Mouse (Mus musculus) CD4-positive, CD25-positive, alpha-beta regulatory T cell, adult 4 months (primary cell): ENCODE data around the gene Irak1. TPM values are rescaled to one million over a fixed set of nuclear protein-coding genes. Genes with fewer than 3 reads are reported as not detected.

Experiments used
- ATAC-seq: one replicate; pipeline ENCODE4 v1.8.0; 2017
- polyA plus RNA-seq, 2 experiments: library from polyadenylated mRNA; unstranded; fragments of 100-300 nt; shearing (Covaris generic); gene quantifications; one replicate each; pipeline ENCODE4 v1.2.1; 2017

The Irak1 gene
- 10 to 100 TPM; 19.8 to 23.1 TPM for polyA plus RNA-seq

DNA sequence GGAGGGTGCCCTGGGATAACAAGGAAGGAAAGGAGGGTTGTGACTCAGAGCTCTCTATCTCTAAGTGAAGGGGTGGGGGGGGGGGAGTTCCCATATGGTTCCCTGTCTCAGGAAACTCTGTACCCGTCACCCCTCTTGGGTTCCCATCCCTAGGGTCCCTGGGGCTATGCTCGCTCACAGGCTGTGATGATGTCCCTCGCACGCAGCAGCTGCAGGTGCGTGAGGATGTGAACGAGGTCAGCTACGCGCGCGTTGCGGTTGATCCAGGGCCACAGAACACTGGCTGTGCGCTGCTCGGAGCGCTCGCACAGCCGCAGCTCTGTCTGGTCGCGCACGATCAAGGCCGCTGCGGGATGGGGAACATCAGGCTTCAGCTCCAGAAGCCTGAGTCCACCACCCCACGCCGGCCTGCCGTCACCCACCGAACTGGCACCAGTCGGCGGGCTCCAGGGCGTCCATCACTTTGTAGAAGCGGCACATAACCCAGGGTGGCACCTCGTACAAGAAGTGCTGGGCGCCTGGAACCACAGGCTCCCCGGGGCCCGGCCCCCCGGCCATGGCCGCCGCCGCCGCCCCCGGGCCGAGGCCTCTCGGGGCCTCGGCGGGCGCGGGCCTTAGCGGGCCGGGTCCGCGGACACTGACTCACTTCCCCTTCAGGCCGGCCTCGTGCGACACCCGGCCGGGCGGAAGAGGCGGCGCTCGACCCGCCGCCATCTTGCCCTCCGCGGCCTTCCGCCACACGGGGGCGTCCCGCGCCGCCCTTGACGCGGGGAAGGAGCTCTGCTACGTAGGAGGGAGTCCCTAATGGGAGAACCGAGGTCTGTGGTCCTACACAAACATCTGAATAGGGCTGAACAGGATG is at the start of gene Irak1:
Gene Irak1, minus strand, starts transcription at position 731 of the 862 bp plus-strand sequence.
- peak; percentile 87 for ATAC-seq

DNA sequence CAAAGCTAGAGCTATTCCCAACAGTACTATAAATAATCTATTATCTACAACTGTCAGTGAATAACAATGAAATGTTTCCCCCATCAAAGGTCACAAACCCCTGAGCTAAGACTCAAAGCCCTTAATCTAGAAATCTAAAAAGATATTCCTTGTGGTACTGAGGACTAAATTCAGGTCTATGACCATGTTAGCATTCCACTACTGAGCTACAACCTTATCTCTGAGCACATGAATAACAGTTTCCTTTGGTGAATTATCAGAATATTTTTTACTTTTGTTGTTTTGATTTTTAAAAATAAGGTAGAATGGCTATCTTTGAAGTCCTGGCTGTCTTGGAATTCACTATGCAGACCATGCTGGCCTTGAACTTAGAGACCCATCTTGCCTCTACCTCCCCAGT is 47.1 kb upstream of the Irak1 start:
- ATAC-seq, result no peak

DNA sequence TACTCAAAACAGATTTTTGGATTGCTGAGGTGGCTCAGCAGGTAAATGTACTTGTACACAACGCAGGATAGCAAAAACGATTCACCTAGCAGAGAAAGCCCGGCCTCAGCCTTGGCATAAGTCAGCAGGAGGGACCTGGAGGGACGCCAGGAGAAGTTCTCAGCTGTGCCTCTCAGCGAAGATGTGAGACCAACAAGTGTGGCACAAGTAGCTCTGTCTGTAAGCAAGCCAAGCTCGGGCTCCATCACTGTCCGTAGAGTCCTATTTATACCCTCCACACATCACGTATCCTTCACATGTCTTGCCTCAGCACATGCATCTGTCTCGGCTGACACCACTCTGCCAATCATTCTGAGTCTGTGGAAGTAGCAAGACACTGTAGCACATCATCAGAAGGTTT is 44.2 kb upstream of the Irak1 start:
- no peak for ATAC-seq

DNA sequence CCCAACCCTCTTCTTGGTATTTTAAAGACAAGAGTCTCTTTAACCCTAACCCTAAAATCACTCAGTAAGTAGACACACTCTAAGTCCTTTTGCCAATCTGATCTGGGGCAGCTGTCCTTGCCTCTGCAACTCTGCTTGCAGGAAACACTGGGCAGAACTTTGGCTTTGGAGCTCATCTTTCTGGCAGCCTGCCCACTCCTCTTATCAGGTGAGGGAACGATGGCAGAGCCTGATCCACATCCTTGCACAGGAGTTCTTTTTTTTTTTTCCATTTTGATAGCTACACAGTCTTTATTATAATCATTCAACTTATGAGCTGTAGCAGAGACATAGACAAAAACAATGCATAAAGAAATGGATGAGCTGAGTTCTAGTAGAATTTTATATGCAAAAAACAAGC is 21.4 kb upstream of the Irak1 start:
- ATAC-seq, result no peak

DNA sequence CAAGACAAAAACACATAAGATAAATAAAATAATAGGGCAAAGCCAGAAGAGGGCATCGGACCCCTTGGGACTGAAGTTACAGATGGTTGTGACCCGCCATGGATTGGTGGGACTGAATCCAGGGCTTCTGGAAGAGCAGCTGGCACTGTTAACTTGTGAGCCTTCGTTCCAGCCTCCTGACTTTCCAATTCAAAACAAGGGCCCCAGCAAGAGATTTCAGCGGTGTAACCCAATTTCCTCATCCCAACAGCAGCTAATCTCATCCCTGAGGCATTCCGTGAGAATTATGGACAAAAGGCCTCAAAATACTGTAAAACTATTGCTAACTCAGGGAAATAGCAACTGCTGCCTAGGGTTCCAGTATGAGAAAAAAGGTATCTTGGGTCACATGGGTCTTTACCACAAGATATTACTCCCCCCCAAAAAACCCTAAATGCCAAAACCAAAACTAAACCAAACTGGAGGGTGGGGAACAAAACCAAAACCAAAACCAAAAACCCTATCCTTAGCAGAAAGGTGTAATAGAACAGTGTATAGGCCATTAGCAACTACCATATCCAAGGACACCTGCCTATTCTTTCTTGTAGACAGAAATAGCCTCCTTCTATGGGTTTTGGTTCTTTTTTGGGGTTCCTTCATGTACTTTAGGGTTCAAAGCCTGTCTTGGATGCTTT is 14.1 kb upstream of the Irak1 start:
- ATAC-seq, result peak; percentile 51

DNA sequence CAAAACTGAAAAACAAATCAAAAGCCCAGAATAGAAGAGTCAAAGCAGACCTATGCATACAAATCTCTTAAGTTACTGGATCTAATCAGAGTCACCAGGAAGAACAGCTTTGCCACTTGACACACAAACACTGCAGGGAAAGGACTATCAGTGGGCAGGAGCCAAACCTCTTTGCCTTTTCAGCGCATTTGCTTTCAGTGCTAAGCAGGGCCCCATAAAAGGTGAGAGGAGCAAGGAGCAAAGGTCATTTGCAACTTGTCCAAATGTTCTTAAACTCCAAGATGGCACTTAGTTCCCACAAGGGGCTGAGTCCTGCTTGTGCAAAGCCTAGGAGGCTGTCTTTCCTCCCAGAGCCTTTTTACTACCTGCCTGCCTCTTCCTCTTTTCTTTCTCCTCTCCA is 6.3 kb upstream of the Irak1 start:
- no peak for ATAC-seq

DNA sequence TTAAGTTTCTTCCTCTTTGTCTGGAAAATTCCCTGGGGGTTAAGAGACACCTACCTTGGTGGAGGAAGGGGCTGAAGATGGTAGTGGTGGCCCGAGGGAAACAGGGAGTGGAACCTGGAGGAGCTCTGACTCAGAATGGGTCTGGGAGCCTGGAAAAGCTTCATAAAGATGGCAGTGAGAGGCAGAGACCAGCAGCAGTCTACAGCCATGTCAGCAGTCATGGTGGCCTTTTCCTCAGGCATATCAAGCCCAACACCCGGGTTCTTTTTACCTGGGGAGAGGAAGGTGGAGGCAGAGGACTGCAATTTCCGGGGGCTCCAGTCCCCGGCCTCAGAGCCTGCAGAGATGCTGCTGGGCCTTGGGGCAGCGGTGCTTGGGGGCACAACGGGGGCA is 927 bp downstream of the Irak1 start:
- no peak for ATAC-seq

DNA sequence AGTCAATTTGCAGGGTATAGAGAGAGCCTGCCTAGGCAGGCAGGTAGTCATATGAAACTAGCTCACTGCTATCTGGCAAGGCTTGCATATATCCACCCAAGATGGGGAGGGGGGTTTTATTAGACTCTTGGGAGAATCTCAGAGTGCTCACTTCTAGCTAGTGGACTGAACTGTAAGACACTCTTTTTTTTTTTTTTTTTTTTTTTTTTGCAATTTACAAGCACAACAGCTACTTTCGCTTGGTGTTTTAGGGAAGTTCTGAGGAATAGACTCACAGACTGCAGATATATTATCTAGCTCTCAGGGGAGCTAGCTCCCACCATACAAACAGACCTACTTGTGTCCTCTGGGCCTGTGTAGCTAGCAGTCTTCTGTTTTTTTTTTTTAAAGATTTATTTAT is 9.1 kb downstream of the Irak1 start:
- no peak for ATAC-seq

DNA sequence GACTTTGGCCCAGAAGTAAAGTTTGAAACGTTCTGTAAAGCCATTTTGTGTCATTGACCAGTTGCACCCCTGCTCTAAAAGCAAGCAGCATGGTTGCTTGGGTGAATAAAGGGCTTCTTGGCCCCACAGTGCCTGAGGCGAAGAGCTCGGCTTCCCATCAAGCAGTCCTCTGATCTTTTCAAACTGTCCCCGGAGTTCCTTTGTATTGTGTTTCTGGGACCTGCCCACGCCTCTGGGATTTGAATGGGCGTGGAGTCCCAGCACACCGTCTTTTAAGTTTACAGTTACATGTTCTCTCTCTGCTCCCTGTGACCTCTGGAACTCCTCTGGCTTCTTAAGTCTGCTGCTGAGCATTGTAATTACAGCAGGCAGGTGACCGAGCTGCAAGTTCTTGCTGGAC is 15.7 kb downstream of the Irak1 start:
- no peak for ATAC-seq

DNA sequence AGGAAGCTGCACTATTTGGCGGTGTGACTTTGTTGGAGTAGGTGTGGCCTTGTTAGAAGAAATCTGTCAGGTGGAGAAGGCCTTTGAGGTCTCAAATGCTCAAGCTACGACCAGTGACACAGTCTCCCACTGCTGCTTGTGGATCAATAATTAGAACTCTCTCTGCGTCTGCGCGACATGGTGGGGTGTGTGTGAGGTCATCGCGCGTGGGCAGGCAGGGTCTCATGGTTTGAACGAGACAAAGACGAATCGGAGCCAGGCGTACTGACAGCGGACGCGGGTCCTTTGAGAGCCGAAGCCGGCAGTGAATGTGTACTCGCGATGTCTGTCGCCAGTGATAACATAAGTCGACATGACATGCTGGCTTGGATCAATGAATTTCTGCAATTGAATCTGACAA is 17.3 kb downstream of the Irak1 start:
- ATAC-seq, result no peak

DNA sequence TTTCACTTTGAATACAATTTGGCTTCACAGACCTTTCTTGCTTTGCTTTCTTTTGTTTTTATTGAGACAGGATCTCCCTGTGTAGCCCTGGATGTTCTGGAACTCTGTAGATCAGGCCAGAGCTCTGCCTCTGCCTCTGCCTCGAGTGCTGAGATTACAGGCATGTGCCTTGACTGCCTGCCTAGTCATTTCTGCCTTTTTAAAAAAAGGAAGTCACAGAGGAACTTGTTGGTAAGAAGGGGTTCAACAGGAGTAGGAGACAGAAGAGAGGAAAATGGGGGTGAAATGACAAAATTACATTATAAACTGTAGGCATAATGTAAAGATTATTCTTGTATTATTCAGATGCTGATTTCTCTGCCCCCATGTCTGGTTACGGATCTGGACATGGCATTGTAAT is 20.1 kb downstream of the Irak1 start:
- ATAC-seq, result no peak

DNA sequence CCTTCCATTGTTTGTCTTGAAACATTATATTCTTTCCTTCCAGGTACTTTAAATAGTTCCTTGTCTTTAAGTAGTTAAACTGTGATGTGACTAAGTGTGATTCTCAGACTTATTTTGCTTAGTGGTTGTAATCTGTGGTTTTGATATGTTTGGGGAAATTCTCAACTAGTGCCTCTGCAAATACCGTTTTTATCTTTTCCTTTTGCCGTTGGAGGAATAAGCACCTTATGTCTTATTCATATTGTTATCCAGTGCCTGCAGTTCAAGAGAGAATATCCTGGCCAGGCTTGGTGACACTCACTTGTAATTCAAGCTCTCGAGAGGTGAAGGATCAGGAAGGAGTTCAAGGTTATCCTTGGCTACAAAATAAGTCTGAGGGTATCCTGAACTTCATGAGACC is 22.7 kb downstream of the Irak1 start:
- ATAC-seq, result no peak

DNA sequence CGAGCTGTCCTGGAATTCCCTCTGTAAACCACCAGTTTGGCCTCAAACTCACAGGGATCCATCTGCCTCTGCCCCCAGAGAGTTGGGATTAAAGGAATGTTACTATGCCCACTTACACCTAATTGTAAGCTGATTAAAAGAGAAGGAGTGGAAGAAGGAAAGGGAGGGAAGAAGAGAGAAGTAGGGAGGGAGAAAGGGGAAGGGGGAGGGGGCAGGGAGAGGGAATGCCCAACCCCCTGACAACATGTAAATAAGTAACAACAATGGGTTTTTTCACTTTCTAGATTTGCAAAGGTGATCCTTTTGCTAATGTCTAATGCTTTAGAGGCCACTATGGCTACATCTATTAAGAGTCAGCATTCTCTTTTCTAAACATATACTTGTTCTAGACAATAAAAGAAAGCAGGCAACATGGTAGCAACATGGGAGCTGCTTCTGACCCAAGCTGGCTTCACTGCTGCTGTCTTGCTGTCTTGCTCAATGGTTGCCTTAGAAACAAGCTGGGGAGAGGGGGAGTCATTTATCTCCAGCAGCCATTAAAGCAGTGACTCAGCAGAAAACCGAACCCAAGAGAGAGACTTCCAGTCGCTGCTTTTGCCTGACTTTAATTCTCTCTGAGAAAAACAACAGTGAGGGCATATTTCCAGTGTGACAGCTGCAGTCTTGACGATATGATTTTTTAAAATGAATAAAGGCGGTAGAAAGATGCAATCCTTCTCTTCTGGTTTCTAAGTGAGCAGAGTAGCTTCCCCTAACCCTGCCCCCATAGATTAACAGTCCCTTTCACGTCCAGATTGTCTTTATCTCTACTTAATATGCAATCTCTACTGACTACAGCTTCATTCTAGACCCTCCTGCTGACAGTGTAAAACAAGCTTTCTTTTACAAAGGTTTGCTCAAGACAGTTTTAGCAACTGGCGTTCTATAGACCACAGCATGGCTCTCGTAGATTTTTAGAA is 24.5 kb downstream of the Irak1 start:
- no peak for ATAC-seq

DNA sequence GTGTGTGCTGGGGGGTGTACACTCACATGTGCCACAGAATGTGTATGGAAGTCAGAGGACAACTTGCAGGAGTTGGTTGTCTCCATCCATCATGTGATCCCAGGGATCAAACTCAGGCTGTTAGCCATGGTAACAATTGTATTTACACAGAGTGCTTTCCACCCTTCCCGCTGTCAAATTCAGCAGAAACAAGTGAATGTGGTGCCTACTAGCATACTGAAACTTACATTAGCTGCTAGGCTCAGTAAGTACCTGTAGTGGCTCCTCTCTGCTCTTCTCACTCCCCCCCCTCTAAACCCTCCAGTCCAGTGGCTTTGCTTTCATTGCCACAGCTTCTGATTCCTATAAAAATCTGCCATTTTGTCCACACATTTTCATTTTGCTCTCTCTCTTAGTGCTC is 45.9 kb downstream of the Irak1 start:
- no peak for ATAC-seq

DNA sequence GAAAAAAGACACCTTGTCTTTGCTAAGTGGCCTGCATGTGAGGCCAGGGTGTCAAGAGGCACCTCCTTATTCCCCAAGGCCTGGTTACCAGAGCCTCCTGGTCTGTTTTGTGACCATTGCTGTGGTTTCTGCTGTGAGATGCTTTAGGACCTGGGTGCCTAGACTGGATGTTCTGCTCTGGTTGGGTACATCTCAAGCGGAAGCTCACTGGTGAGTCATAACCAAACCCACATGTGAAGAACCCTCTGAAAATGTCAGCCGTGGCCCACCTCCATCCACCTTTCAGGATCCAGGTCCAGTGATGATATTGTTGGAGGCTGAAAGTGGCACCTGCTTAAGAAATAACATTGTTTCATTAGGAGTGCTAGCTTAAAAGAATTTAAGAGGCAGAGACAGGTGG is 47.4 kb downstream of the Irak1 start:
- peak; percentile 49 for ATAC-seq

DNA sequence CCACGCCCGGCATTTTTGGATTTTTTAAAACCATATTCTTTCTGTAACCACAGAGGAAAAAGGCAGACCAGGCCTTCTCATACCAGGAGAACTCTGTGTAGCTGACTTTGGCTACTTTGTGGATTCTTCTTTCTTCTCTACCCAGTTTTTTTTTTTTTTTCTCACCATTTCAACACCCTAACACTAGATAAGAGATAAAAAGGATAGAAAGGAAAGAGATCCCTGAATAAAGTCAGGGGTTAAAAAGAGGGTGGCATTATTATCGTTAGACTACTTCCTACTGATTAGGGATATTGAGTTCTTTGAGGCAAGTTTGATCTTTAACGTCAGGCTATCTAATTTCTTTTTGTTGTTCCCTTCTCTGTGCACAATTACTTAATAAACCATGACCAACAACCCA is 50.9 kb downstream of the Irak1 start:
- no peak for ATAC-seq

DNA sequence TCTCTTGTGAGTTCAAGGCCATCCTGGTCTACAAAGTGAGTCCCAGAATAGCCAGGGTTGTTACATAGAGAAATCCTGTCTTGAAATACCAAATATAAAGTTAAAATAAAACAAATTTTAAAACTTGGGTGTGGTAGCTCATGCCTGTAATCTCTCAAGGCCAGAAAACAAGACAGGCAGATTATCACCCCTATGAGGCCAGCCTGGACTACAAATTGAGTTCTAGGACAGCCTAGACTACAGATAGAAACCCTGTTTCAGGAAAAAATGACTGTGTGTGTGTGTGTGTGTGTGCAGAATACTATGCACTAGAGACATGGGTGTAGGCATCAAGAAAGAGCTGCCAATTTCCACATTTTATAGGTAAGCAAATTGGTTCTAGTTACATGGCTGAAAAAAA is 52.9 kb downstream of the Irak1 start:
- no peak for ATAC-seq

DNA sequence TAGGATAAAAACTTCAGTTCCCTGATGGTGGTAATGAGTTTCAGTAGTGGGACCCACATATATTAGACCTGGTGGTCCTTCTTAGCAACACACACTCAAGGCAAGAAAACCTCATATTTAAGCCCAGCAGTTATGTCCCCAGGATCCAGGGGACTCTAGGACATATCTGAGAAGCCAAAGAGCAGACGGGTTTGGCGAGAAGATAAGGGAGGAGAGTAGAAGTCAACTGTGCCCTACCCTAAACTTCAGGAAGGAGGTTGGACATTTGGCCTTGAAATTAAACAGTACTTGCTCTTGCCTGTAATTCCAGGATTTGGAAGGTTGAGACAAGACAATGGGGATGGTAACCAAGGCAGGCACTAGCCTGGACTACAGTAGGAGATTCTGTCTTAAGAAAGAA is 54.0 kb downstream of the Irak1 start:
- no peak for ATAC-seq

DNA sequence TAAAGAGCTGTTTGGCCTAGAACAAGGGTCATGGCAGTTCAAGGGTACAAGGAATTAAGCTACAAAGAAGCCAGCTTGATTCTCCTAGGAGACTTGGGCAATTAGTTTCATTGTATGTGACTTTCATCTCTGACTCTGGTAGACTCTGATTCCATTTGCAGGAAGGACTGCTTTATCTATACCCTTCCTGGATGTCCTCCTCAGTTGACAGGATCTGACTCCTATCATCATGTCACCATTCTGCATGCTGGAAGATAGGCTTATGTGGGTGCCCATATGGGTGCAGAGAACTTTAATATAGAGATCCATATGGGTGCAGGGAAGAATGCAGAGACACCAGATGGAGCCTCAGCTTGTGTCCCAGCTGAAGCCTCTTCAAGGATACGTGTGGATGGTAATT is 54.6 kb downstream of the Irak1 start:
- no peak for ATAC-seq

DNA sequence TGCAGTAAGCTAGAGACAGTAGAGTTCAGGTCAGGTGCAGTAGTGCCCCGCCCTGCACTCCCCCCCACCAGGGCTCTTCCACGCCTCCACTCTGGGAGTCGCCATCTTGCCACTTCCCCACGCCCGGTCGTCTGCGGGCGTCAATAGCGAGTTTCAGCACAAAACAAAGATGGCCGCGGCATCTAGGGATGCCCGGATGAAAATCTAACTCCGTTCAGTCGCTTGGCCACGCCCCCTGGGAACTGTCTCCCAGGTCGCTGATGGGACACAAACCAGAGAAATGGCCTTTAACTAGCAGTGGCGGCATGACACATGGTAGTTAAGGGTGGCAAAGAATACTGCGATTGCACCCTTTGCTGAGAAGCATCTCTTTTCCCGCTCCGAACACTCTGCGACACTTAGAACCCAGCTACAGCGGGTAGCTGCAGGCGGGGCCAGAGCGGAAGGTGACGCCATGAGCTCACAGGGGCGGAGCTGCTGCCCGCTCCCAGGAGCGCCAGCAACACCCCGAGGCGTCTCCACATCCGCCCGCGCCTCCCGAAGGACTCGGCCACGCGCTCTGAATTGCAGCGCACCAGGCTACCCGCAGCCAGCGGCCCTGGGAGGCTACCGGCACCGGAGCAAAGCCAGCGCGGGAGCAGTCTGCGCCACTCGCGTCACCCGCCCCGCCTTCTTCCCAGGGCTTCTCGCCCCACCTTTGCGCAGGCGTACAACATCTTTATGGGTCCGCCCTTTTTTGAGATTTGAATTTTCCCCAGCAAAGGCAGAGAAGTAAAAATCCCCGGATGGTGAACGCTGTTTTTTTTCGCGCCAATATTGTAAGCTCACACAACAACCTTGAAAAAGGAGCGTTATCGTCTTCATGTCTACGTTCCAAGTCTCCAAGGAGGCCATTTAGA is 56.3 kb downstream of the Irak1 start:
- ATAC-seq, result peak; percentile 61

DNA sequence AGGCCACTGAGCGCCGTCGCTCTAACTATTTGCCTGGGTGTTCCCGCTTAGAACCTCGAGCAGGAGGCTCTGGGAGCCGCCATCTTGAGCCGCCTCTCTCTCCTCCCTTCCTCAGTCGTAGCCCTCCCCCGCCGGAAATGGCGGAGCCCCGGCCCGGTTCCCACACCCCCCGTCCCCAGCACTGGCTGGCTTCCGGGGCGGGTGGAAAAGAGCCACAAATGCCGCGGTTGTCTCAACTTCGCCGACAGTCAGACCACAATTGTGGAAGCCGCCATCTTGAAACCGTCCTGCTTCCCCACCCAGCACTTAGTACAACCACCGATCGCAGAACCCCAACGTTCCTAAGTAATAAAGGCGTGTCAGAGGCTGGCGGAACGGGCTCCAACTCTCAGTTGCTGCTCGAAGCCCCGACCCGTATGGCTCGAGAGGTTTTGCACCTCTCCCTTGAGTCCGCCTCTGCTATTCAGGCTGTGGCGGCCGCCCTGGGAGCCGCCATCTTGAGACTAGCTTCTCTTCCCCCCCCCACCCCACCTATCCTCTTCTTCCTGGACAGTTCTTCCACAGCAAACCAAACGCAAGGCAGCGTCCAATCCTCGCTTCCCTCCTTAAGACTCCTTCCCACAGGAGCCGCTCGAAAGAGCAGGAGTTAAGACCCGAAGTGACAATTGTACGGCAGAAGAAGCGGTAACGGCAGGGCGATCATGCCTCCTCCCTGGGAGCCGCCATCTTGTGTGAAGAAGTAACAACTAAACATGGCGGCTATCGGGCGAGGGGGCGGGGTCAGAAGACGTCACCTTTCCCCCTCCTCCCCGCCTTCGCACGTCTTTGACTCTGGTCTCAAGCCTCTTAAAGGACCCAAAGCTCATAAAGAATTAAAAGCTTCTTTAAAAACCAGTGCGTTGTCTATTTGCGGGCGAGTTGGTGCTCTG is 57.2 kb downstream of the Irak1 start, which contains the start of gene Hcfc1:
Gene Hcfc1, minus strand, starts transcription at position 110 of the 929 bp plus-strand sequence.
- peak; percentile 54 for ATAC-seq
